Comparison of ENCODE assay signal across 8 mouse cellular contexts in genomic region chr10:128083688-128084087, GRCm38 (mm10). TPM values are rescaled to one million over a fixed set of nuclear protein-coding genes. Genes with fewer than 3 reads are reported as not detected.
A peak's percentile ranks its signal among the peaks of the same experiment; 100 is the strongest.
DNase-seq lines count a peak whose midpoint lies in the region; ATAC-seq lines count a peak whose summit lies in the region.

No protein-coding gene starts in this region.

- peak overlapping the region; percentile 98 for H3K4me3 ChIP-seq in heart, embryonic 10.5 days
- peak overlapping the region; percentile 94 for H3K4me3 ChIP-seq in limb, embryonic 15.5 days

- peak overlapping the region; percentile 100 for H3K27ac ChIP-seq in heart, embryonic 10.5 days
- peak overlapping the region; percentile 85 for H3K27ac ChIP-seq in limb, embryonic 15.5 days

- no peak for DNase-seq in heart, embryonic 10.5 days (ENCODE audit: low spot score)
- DNase-seq in heart, postnatal 25 days (ENCODE audit: low spot score), result no peak
- DNase-seq in urinary bladder, postnatal 36 days (ENCODE audit: low spot score in 2 of 2), result peak; percentile 9 to 41
- no peak for DNase-seq in urinary bladder, postnatal 14 days (ENCODE audit: low spot score)
- peak; percentile 25 for DNase-seq in gastrocnemius, postnatal 10 days
- DNase-seq in neural tube, embryonic 10.5 days (ENCODE audit: extremely low spot score, low spot score), result peak; percentile 33
- DNase-seq in MN1 (ENCODE audit: low spot score), result no peak

- no peaks in the 10 kb centered on the region for H3K27me3 ChIP-seq in heart, embryonic 10.5 days (ENCODE audit: insufficient read depth, poor library complexity, severe bottlenecking)
- H3K27me3 ChIP-seq in limb, embryonic 15.5 days, result no peaks in the 10 kb centered on the region

- peak overlapping the region; percentile 67 for H3K4me2 ChIP-seq in limb, embryonic 15.5 days

- peaks cover 49% of the 10 kb centered on the region for H3K36me3 ChIP-seq in heart, embryonic 10.5 days
- H3K36me3 ChIP-seq in limb, embryonic 15.5 days, result peaks cover 40% of the 10 kb centered on the region

- under 1% methylated on average over 22 of the region's 22 CpGs for WGBS in heart, embryonic 10.5 days
- under 1% methylated on average over 22 of the region's 22 CpGs for WGBS in limb, embryonic 15.5 days

- ATAC-seq in limb, embryonic 15.5 days (ENCODE audit: insufficient number of reproducible peaks, low FRiP score, low TSS enrichment, low read depth), result no peak

- H3K9ac ChIP-seq in limb, embryonic 15.5 days, result peak overlapping the region; percentile 97

- intact Hi-C loops in heart, postnatal 25 days (cut with DNase I), result no loop called here

- no peaks in the 10 kb centered on the region for H3K9me3 ChIP-seq in heart, embryonic 10.5 days
- no peaks in the 10 kb centered on the region for H3K9me3 ChIP-seq in limb, embryonic 15.5 days

- H3K4me1 ChIP-seq in heart, embryonic 10.5 days, result peaks cover 14% of the 10 kb centered on the region; the same call in 1 of the 2 replicates
- peaks cover 19% of the 10 kb centered on the region for H3K4me1 ChIP-seq in limb, embryonic 15.5 days

RNA-seq across cellular contexts. Expression of gene Atp5b, which starts 0.6 kb away (rescaled TPM):
- 3,536 and 4,735 TPM in 2 replicates for polyA plus RNA-seq in heart, embryonic 10.5 days (2016; fragmentation: Nextera tagmentation; extraction: Ambion mirVana)
- total RNA-seq in heart, postnatal 25 days (2021), result 1,000 to 10,000 TPM; 9,293 to 9,309 TPM
- total RNA-seq in gastrocnemius, postnatal 10 days (2021), result 1,000 to 10,000 TPM; 3,585 to 4,036 TPM
- polyA plus RNA-seq in limb, embryonic 15.5 days (2015; fragmentation: Nextera tagmentation; extraction: Ambion mirVana), result 1,886 and 2,113 TPM in 2 replicates

RNA-seq across cellular contexts. Expression of gene Baz2a, which starts 7.7 kb away (rescaled TPM):
- polyA plus RNA-seq in heart, embryonic 10.5 days (2016; fragmentation: Nextera tagmentation; extraction: Ambion mirVana), result 10.1 and 12.0 TPM in 2 replicates
- total RNA-seq in heart, postnatal 25 days (2021), result 10 to 100 TPM; 20.0 to 24.4 TPM
- total RNA-seq in gastrocnemius, postnatal 10 days (2021), result 10 to 100 TPM; 16.1 to 22.7 TPM
- 10.4 TPM in 2 replicates for polyA plus RNA-seq in limb, embryonic 15.5 days (2015; fragmentation: Nextera tagmentation; extraction: Ambion mirVana)

RNA-seq across cellular contexts. Expression of gene Ptges3, which starts 24.9 kb away (rescaled TPM):
- polyA plus RNA-seq in heart, embryonic 10.5 days (2016; fragmentation: Nextera tagmentation; extraction: Ambion mirVana), result 403 and 465 TPM in 2 replicates
- total RNA-seq in heart, postnatal 25 days (2021), result 10 to 100 TPM; 77.8 to 89.3 TPM
- 10 to 100 TPM; 76.1 to 84.5 TPM for total RNA-seq in gastrocnemius, postnatal 10 days (2021)
- 402 and 459 TPM in 2 replicates for polyA plus RNA-seq in limb, embryonic 15.5 days (2015; fragmentation: Nextera tagmentation; extraction: Ambion mirVana)

RNA-seq across cellular contexts. Expression of gene Naca, which starts 48.3 kb away (rescaled TPM):
- polyA plus RNA-seq in heart, embryonic 10.5 days (2016; fragmentation: Nextera tagmentation; extraction: Ambion mirVana), result 639 and 790 TPM in 2 replicates
- total RNA-seq in heart, postnatal 25 days (2021), result 100 to 1,000 TPM; 502 to 533 TPM
- total RNA-seq in gastrocnemius, postnatal 10 days (2021), result 100 to 1,000 TPM; 517 to 566 TPM
- 697 and 704 TPM in 2 replicates for polyA plus RNA-seq in limb, embryonic 15.5 days (2015; fragmentation: Nextera tagmentation; extraction: Ambion mirVana)

Comparison
In these comparisons a context has a peak if more than half of its experiments do, and no peak if none do; other contexts are left out.
1. DNase-seq: peak in urinary bladder, postnatal 36 days (2 of 2), gastrocnemius, postnatal 10 days (single experiment) and neural tube, embryonic 10.5 days (single experiment); none in heart, embryonic 10.5 days (single experiment), heart, postnatal 25 days (single experiment), urinary bladder, postnatal 14 days (single experiment) and MN1 (single experiment).